Mouse (Mus musculus) embryonic facial prominence, embryonic 15.5 days (tissue): Measurements from ENCODE around the gene Pnn. TPM values are rescaled to one million over a fixed set of nuclear protein-coding genes. Genes with fewer than 3 reads are reported as not detected.

Source experiments
- ATAC-seq: fragments of 200-750 bp; cut with Nextera tagmentation; 2 replicates; pipeline ENCODE4 v1.8.0; 2017; ENCODE audit warnings: low read depth, moderate TSS enrichment; ENCODE audit not compliant: insufficient number of reproducible peaks, low FRiP score, low TSS enrichment
- H3K27ac ChIP-seq: fragments of 300-500 bp; sonication (generic); replicated peaks from 2 replicates; pipeline ENCODE4 v1.5.1; 2015; ENCODE audit warnings: mild to moderate bottlenecking, inconsistent platforms
- H3K27me3 ChIP-seq: fragments of 300-500 bp; sonication (generic); 2 replicates; pipeline ENCODE4 v1.6.1; 2015; ENCODE audit warnings: inconsistent platforms
- H3K36me3 ChIP-seq: fragments of 300-500 bp; sonication (generic); 2 replicates; pipeline ENCODE4 v1.6.1; 2015; ENCODE audit warnings: mild to moderate bottlenecking, inconsistent platforms
- H3K4me1 ChIP-seq: fragments of 300-500 bp; sonication (generic); 2 replicates; pipeline ENCODE4 v1.6.1; 2015; ENCODE audit warnings: inconsistent platforms
- H3K4me2 ChIP-seq: fragments of 300-500 bp; sonication (generic); replicated peaks from 2 replicates; pipeline ENCODE4 v1.6.1; 2015; ENCODE audit warnings: mild to moderate bottlenecking, inconsistent platforms
- H3K4me3 ChIP-seq: fragments of 300-500 bp; sonication (generic); replicated peaks from 2 replicates; pipeline ENCODE4 v1.5.1; 2015; ENCODE audit warnings: mild to moderate bottlenecking, inconsistent platforms
- H3K9ac ChIP-seq: fragments of 300-500 bp; sonication (generic); 2 replicates; pipeline ENCODE4 v1.6.1; 2015; ENCODE audit warnings: inconsistent platforms
- H3K9me3 ChIP-seq: fragments of 300-500 bp; sonication (generic); replicated peaks from 2 replicates; pipeline ENCODE4 v1.6.1; 2016; ENCODE audit warnings: inconsistent platforms
- WGBS: fragments of 180-500 bp; shearing (Covaris S2); methylation state at CpG from one replicate; pipeline ENCODE4 v1.1.7; 2015; 5-methylcytosine and 5-hydroxymethylcytosine counted together
- polyA plus RNA-seq: library from polyadenylated mRNA; unstranded; fragments of >200 nt; fragmentation: Nextera tagmentation; extraction: Ambion mirVana; gene quantifications from 2 replicates; pipeline ENCODE4 v1.2.1, GENCODE M21; 2015

Pnn gene
- polyA plus RNA-seq, 1 experiment from 2014 or later, result 93.2 TPM

GRCm38 (mm10) chr12:59076996-59077395 is 10.3 kb downstream of the Pnn start:
- Histone ChIP-seq H3K27me3 (no peaks in the 10 kb centered on the region), H3K9me3 (no peaks in the 10 kb centered on the region), H3K4me2 (no peak overlapping the region), H3K9ac (no peak overlapping the region), H3K27ac (no peak overlapping the region), H3K36me3 (peaks cover 13% of the 10 kb centered on the region), H3K4me1 (no peaks in the 10 kb centered on the region), H3K4me3 (no peak overlapping the region)
- WGBS, result 88% methylated on average over 3 of the region's 3 CpGs
- ATAC-seq, result no peak

GRCm38 (mm10) chr12:59077883-59078282 is 11.2 kb downstream of the Pnn start:
- Histone ChIP-seq H3K4me2 (no peak overlapping the region), H3K36me3 (0 out of 2 replicates have a peak, but pooled peaks cover 5% of the 10 kb centered on the region), H3K4me1 (no peaks in the 10 kb centered on the region), H3K9me3 (no peaks in the 10 kb centered on the region), H3K27ac (no peak overlapping the region), H3K9ac (no peak overlapping the region), H3K27me3 (no peaks in the 10 kb centered on the region), H3K4me3 (no peak overlapping the region)
- WGBS, result 90% methylated on average over 3 of the region's 3 CpGs
- no peak for ATAC-seq

GRCm38 (mm10) chr12:59080461-59080860 is 13.8 kb downstream of the Pnn start:
- Histone ChIP-seq H3K4me2 (no peak overlapping the region), H3K27me3 (no peaks in the 10 kb centered on the region), H3K9me3 (no peaks in the 10 kb centered on the region), H3K9ac (no peak overlapping the region), H3K4me1 (no peaks in the 10 kb centered on the region), H3K27ac (no peak overlapping the region), H3K36me3 (no peaks in the 10 kb centered on the region), H3K4me3 (no peak overlapping the region)
- 83% methylated on average over 4 of the region's 4 CpGs for WGBS
- no peak for ATAC-seq

GRCm38 (mm10) chr12:59084446-59084845 is 17.8 kb downstream of the Pnn start:
- Histone ChIP-seq H3K4me2 (no peak overlapping the region), H3K27me3 (no peaks in the 10 kb centered on the region), H3K4me1 (no peaks in the 10 kb centered on the region), H3K9me3 (no peaks in the 10 kb centered on the region), H3K27ac (no peak overlapping the region), H3K36me3 (no peaks in the 10 kb centered on the region), H3K4me3 (no peak overlapping the region), H3K9ac (no peak overlapping the region)
- no peak for ATAC-seq
- WGBS, result 71% methylated on average over 5 of the region's 5 CpGs

- Histone ChIP-seq H3K36me3 (no peaks in the 10 kb centered on the region), H3K4me2 (no peak overlapping the region), H3K4me1 (no peaks in the 10 kb centered on the region), H3K9ac (no peak overlapping the region), H3K27me3 (no peaks in the 10 kb centered on the region), H3K9me3 (no peaks in the 10 kb centered on the region), H3K4me3 (no peak overlapping the region), H3K27ac (no peak overlapping the region)
- ATAC-seq, result no peak
- WGBS, result 84% methylated on average over 5 of the region's 5 CpGs
Measured at GRCm38 (mm10) chr12:59086171-59086570, 19.5 kb downstream of the Pnn start.

- 44% methylated on average over 2 of the region's 2 CpGs for WGBS
- no peak overlapping the region for H3K27ac ChIP-seq
- no peak for ATAC-seq
Measured at GRCm38 (mm10) chr12:59093543-59093942, 26.9 kb downstream of the Pnn start.

GRCm38 (mm10) chr12:59095104-59096025 is 28.7 kb downstream of the Pnn start, which contains the start of gene Mia2:
Mia2 (plus strand) TSS chr12:59095799.
- H3K4me3 ChIP-seq, result no peak within 1 kb of the TSS
- H3K9me3 ChIP-seq, result no peaks in the 10 kb centered on the region
- no peak for ATAC-seq
- H3K27me3 ChIP-seq, result no peaks in the 10 kb centered on the region
- no peaks in the 10 kb centered on the region for H3K36me3 ChIP-seq
- no peak within 1 kb of the TSS for H3K4me2 ChIP-seq
- no peak within 1 kb of the TSS for H3K27ac ChIP-seq
- H3K4me1 ChIP-seq, result no peaks in the 10 kb centered on the region
- 76% methylated on average over 19 of the region's 19 CpGs for WGBS
- H3K9ac ChIP-seq, result no peak within 1 kb of the TSS

More at GRCm38 (mm10) chr12:59093543-59093942, 26.9 kb downstream of the Pnn start:
- H3K9ac ChIP-seq, result no peak overlapping the region
- no peaks in the 10 kb centered on the region for H3K9me3 ChIP-seq
- no peaks in the 10 kb centered on the region for H3K27me3 ChIP-seq
- no peaks in the 10 kb centered on the region for H3K36me3 ChIP-seq
- H3K4me1 ChIP-seq, result no peaks in the 10 kb centered on the region
- H3K4me3 ChIP-seq, result no peak overlapping the region
- H3K4me2 ChIP-seq, result no peak overlapping the region

- H3K9ac ChIP-seq, result no peak overlapping the region
Measured at GRCm38 (mm10) chr12:59104771-59105170, 38.1 kb downstream of the Pnn start.

GRCm38 (mm10) chr12:59105914-59106313 is 39.2 kb downstream of the Pnn start:
- WGBS, result 80% methylated on average over 6 of the region's 6 CpGs
- no peaks in the 10 kb centered on the region for H3K27me3 ChIP-seq
- H3K36me3 ChIP-seq, result no peaks in the 10 kb centered on the region
- no peak overlapping the region for H3K4me3 ChIP-seq
- H3K9me3 ChIP-seq, result no peaks in the 10 kb centered on the region
- no peak overlapping the region for H3K4me2 ChIP-seq
- ATAC-seq, result no peak
- no peaks in the 10 kb centered on the region for H3K4me1 ChIP-seq
- H3K27ac ChIP-seq, result no peak overlapping the region
- no peak overlapping the region for H3K9ac ChIP-seq

More at GRCm38 (mm10) chr12:59104771-59105170, 38.1 kb downstream of the Pnn start:
- Histone ChIP-seq H3K4me3 (no peak overlapping the region), H3K4me2 (no peak overlapping the region), H3K9me3 (no peaks in the 10 kb centered on the region), H3K27ac (no peak overlapping the region), H3K4me1 (no peaks in the 10 kb centered on the region), H3K36me3 (no peaks in the 10 kb centered on the region), H3K27me3 (no peaks in the 10 kb centered on the region)
- WGBS, result 74% methylated on average over 5 of the region's 5 CpGs
- no peak for ATAC-seq

- Histone ChIP-seq H3K27ac (no peak overlapping the region), H3K27me3 (no peaks in the 10 kb centered on the region), H3K9ac (no peak overlapping the region), H3K4me2 (no peak overlapping the region), H3K4me1 (no peaks in the 10 kb centered on the region), H3K36me3 (no peaks in the 10 kb centered on the region), H3K4me3 (no peak overlapping the region), H3K9me3 (no peaks in the 10 kb centered on the region)
- ATAC-seq, result no peak
- WGBS, result 80% methylated on average over 5 of the region's 5 CpGs
Measured at GRCm38 (mm10) chr12:59106491-59106890, 39.8 kb downstream of the Pnn start.

- no peaks in the 10 kb centered on the region for H3K27me3 ChIP-seq
- H3K4me2 ChIP-seq, result no peak overlapping the region
- H3K9ac ChIP-seq, result no peak overlapping the region
- ATAC-seq, result no peak
- no peaks in the 10 kb centered on the region for H3K4me1 ChIP-seq
- WGBS, result 82% methylated on average over 4 of the region's 4 CpGs
- H3K27ac ChIP-seq, result no peak overlapping the region
- H3K4me3 ChIP-seq, result no peak overlapping the region
- H3K36me3 ChIP-seq, result no peaks in the 10 kb centered on the region
- H3K9me3 ChIP-seq, result no peaks in the 10 kb centered on the region
Measured at GRCm38 (mm10) chr12:59107926-59108325, 41.2 kb downstream of the Pnn start.

GRCm38 (mm10) chr12:59117184-59117583 is 50.5 kb downstream of the Pnn start:
- Histone ChIP-seq H3K27me3 (no peaks in the 10 kb centered on the region), H3K27ac (no peak overlapping the region), H3K4me3 (no peak overlapping the region), H3K9me3 (no peaks in the 10 kb centered on the region), H3K9ac (no peak overlapping the region), H3K4me2 (no peak overlapping the region), H3K36me3 (no peaks in the 10 kb centered on the region), H3K4me1 (no peaks in the 10 kb centered on the region)
- WGBS, result 77% methylated on average over 3 of the region's 3 CpGs
- no peak for ATAC-seq
